Mouse (Mus musculus) heart, embryonic 14.5 days (tissue): ENCODE measurements around the gene Itpr2. TPM values are rescaled to one million over a fixed set of nuclear protein-coding genes. Genes with fewer than 3 reads are reported as not detected.

ENCODE experiments used
- ATAC-seq: fragments of 200-750 bp; cut with Nextera tagmentation; 2 replicates; pipeline ENCODE4 v1.8.0; 2017; ENCODE audit warnings: low read depth, moderate TSS enrichment; ENCODE audit not compliant: insufficient number of reproducible peaks, insufficient read depth, low FRiP score
- H3K27ac ChIP-seq, 2 experiments: fragments of 200-500 bp in 1 of 2; fragments of 300-500 bp in 1 of 2; sonication (generic) in 1 of 2; replicated peaks in 1 of 2; 2 replicates each; pipeline ENCODE4 v1.5.1; 2012 to 2014; ENCODE audit warnings: low read depth in 2 of 2, low read length in 2 of 2, control low read depth in 1 of 2, mild to moderate bottlenecking in 1 of 2, mixed read lengths in 1 of 2; ENCODE audit not compliant: control insufficient read depth in 1 of 2, insufficient read depth in 1 of 2
- H3K27me3 ChIP-seq: fragments of 300-500 bp; sonication (generic); 2 replicates; pipeline ENCODE4 v1.6.1; 2014; ENCODE audit warnings: mild to moderate bottlenecking, low read length, control low read depth; ENCODE audit not compliant: control insufficient read depth, insufficient read depth
- H3K36me3 ChIP-seq: fragments of 300-500 bp; sonication (generic); 2 replicates; pipeline ENCODE4 v1.6.1; 2014; ENCODE audit warnings: mild to moderate bottlenecking, control low read depth, low read length, mixed read lengths; ENCODE audit not compliant: control insufficient read depth, insufficient read depth
- H3K4me1 ChIP-seq, 2 experiments: fragments of 200-500 bp in 1 of 2; fragments of 300-500 bp in 1 of 2; sonication (generic) in 1 of 2; 2 replicates each; pipeline ENCODE4 v1.6.1; 2012 to 2014; ENCODE audit warnings: low read length in 2 of 2, control low read depth in 1 of 2, mixed read lengths in 1 of 2; ENCODE audit not compliant: control insufficient read depth in 2 of 2, insufficient read depth in 2 of 2
- H3K4me2 ChIP-seq: fragments of 300-500 bp; sonication (generic); 2 replicates; pipeline ENCODE4 v1.6.1; 2014; ENCODE audit warnings: mild to moderate bottlenecking, low read length
- H3K4me3 ChIP-seq, 2 experiments: fragments of 200-500 bp in 1 of 2; fragments of 300-500 bp in 1 of 2; sonication (generic) in 1 of 2; 2 replicates each; pipeline ENCODE4 v1.5.1; 2012 to 2014; ENCODE audit warnings: low read length in 2 of 2, mild to moderate bottlenecking in 2 of 2, control low read depth in 1 of 2, low read depth in 1 of 2, moderate library complexity in 1 of 2; ENCODE audit not compliant: control insufficient read depth in 1 of 2, insufficient read depth in 1 of 2
- H3K9ac ChIP-seq: fragments of 300-500 bp; sonication (generic); 2 replicates; pipeline ENCODE4 v1.6.1; 2014; ENCODE audit warnings: mild to moderate bottlenecking, low read length
- H3K9me3 ChIP-seq: fragments of 300-500 bp; sonication (generic); 2 replicates; pipeline ENCODE4 v1.6.1; 2016; ENCODE audit warnings: low read length, control low read depth; ENCODE audit not compliant: control insufficient read depth
- WGBS: fragments of 180-500 bp; shearing (Covaris S2); extraction: QIAGEN DNeasy Blood & Tissue Kit; methylation state at CpG from one replicate; pipeline ENCODE4 v1.1.7; 2014; 5-methylcytosine and 5-hydroxymethylcytosine counted together
- polyA plus RNA-seq: library from polyadenylated mRNA; unstranded; fragments of >200 nt; fragmentation: Nextera tagmentation; extraction: Ambion mirVana; gene quantifications from 2 replicates; pipeline ENCODE4 v1.2.1, GENCODE M21; 2014

Gene Itpr2
- polyA plus RNA-seq, 1 experiment from 2014 or later: 43.4 TPM

DNA sequence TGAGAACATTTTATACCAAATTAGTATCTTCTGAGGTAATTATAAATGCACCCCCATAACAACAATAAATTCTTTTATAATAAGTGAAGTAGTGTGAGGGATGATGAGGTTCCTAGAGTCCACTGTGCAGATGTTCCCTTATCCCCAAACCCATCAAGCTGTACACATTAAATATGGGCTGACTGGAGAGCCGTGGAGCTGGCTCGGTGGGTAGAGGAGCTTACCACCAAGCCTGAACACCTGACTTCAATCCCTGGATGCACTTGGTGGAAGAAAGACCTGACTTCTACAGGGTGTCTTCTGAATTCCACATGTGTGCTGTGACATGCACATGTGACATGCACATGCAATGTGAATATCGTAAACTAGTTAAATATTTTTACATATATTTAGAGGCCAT, 260.7 kb downstream of the Itpr2 start:
- Histone ChIP-seq H3K4me1 (no peaks in the 10 kb centered on the region), H3K4me2 (no peak overlapping the region), H3K27me3 (no peaks in the 10 kb centered on the region), H3K27ac (no peak overlapping the region), H3K9me3 (peaks cover 10% of the 10 kb centered on the region; the same call in 1 of the 2 replicates), H3K36me3 (peaks cover 42% of the 10 kb centered on the region), H3K9ac (no peak overlapping the region), H3K4me3 (no peak overlapping the region)
- 93% methylated on average over 3 of the region's 3 CpGs for WGBS
- ATAC-seq: no peak

DNA sequence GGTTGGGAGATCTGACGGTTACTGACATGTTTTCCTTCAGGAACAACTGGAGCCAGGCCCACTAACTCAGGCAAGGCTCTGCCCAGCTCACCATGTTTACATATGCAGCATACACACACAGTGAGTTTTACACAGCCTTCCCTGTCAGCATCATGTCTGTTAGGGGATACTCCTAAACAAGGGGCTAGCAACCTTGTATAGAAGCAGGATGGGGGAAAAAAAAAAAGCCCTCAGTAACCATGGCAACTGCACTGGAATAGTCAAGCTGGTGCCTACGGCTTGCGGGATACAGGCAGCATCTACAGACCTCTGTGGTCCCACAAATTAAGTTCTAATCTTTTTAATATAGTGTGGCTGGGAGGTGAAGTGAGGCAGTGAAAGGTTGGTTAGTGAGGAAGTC, 266.9 kb downstream of the Itpr2 start:
- H3K36me3 ChIP-seq: peaks cover 71% of the 10 kb centered on the region

DNA sequence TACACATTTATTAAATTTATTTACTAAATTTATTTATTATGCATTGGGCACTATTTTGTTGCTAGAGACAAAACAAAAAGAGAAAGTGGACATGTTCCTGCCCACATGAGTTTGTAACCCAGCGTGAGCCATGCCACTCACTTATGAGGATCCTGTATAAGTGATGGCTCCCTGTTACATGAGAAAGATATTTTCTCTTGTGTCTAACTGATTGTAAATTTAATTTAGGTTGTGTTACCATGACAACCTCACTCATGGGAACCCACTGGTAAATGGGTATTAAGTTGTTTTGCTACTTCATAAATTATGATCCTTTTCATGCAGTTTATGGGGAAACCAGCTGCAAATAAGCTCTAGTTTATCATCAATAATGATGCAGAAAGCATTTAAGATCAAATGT, 267.6 kb downstream of the Itpr2 start:
- peaks cover 67% of the 10 kb centered on the region for H3K36me3 ChIP-seq
- 91% methylated on average over 1 of the region's 1 CpGs for WGBS
- no peak for ATAC-seq

More for the DNA sequence above, 266.9 kb downstream of the Itpr2 start:
- Histone ChIP-seq H3K9me3 (0 out of 2 replicates have a peak, but pooled peaks cover 6% of the 10 kb centered on the region), H3K27me3 (no peaks in the 10 kb centered on the region), H3K27ac (no peak overlapping the region), H3K9ac (no peak overlapping the region), H3K4me1 (no peaks in the 10 kb centered on the region), H3K4me2 (no peak overlapping the region), H3K4me3 (no peak overlapping the region)
- 78% methylated on average over 3 of the region's 3 CpGs for WGBS
- no peak for ATAC-seq

DNA sequence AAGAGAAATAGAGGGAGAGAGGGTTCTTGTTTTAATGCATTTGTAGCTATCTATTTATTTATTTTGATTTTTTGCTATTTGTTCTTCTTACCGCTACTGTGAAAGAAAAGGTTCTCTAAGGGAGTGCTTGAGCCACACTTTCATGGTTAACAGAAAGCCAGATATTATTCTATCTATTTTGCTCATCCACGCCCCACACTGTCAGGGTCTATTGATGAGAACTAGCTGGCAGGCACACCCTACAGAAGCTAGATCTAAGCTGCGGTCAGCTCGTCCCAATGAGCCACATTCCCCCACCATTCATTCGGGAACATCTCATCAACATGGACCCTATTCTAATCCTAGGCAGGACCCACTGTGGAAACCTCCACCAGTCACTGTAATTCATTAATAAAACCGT, 271.1 kb downstream of the Itpr2 start:
- no peak for ATAC-seq
- Histone ChIP-seq H3K9me3 (no peaks in the 10 kb centered on the region), H3K4me2 (no peak overlapping the region), H3K9ac (no peak overlapping the region), H3K36me3 (peaks cover 68% of the 10 kb centered on the region), H3K27me3 (no peaks in the 10 kb centered on the region), H3K4me1 (no peaks in the 10 kb centered on the region), H3K27ac (no peak overlapping the region), H3K4me3 (no peak overlapping the region)
- 86% methylated on average over 6 of the region's 6 CpGs for WGBS

More for the DNA sequence above, 267.6 kb downstream of the Itpr2 start:
- Histone ChIP-seq H3K27me3 (no peaks in the 10 kb centered on the region), H3K27ac (no peak overlapping the region), H3K4me3 (no peak overlapping the region), H3K9me3 (0 out of 2 replicates have a peak, but pooled peaks cover 6% of the 10 kb centered on the region), H3K4me1 (no peaks in the 10 kb centered on the region), H3K4me2 (no peak overlapping the region), H3K9ac (no peak overlapping the region)

DNA sequence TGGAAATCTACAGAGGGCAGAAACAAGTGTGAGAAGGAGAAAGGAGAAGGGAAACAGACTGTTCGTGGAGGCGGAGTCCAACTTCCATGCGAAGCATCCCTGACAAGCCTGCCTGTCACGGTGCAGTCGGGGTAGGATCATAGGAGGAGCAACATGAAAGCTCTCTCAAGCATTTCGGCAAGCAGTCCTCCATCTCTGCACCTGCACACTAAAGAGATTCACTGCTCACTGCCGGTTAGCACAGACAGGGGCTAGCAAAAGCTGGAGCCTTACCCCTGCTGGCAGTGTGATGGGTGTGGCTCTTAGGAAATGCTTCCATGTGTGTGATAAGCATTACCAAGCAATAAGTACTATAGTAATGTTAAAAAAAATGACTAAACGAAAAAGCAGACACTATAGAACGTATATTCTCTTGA, 271.6 kb downstream of the Itpr2 start:
- no peak overlapping the region for H3K9ac ChIP-seq
- WGBS: 60% methylated on average over 9 of the region's 9 CpGs
- ATAC-seq: no peak
- no peaks in the 10 kb centered on the region for H3K4me1 ChIP-seq
- no peaks in the 10 kb centered on the region for H3K9me3 ChIP-seq
- no peak overlapping the region for H3K4me2 ChIP-seq
- H3K27me3 ChIP-seq: no peaks in the 10 kb centered on the region
- H3K4me3 ChIP-seq: no peak overlapping the region
- H3K36me3 ChIP-seq: peaks cover 71% of the 10 kb centered on the region
- no peak overlapping the region for H3K27ac ChIP-seq

DNA sequence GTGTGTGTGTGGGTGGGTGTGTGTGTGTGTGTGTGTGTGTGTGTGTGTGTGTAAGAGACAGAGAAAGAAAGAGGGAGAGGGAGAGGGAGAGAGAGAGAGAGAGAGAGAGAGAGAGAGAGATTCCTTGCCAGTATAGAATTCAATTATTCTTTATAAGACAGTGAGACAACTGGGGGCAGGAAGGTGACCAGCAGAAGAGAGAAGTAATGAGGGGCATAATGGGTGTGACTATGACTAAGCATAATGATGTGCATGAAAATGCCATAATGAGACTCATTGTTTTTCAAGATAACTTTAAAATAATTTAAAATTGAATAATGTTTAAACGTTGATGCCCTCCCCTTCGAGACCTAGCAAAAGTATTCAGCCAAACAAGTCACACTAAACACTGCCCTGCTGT, 272.1 kb downstream of the Itpr2 start:
- Histone ChIP-seq H3K9ac (no peak overlapping the region), H3K4me2 (no peak overlapping the region), H3K27ac (no peak overlapping the region), H3K4me3 (no peak overlapping the region), H3K9me3 (no peaks in the 10 kb centered on the region), H3K4me1 (no peaks in the 10 kb centered on the region), H3K27me3 (no peaks in the 10 kb centered on the region), H3K36me3 (peaks cover 70% of the 10 kb centered on the region)
- 83% methylated on average over 2 of the region's 2 CpGs for WGBS
- no peak for ATAC-seq

DNA sequence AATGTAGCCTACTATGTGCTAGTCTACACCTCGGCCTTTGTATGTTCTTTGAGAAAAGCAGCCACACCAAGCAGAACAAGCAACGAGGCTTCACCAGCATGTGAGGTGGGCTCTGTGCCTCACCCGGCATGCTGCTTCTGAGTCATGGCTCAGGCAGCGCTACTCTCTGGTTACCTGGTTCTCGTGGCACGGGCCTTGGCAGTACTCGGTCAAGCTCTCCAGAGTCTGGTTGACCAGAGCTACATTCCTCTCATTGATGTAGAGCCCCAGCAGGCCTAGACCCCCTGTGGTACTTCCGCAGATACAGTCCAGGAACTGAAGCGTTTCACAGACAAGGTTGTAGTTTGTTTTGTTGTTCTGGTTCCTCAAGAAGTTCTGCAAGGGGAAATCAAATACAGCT, 272.5 kb downstream of the Itpr2 start:
- 70% methylated on average over 9 of the region's 9 CpGs for WGBS

DNA sequence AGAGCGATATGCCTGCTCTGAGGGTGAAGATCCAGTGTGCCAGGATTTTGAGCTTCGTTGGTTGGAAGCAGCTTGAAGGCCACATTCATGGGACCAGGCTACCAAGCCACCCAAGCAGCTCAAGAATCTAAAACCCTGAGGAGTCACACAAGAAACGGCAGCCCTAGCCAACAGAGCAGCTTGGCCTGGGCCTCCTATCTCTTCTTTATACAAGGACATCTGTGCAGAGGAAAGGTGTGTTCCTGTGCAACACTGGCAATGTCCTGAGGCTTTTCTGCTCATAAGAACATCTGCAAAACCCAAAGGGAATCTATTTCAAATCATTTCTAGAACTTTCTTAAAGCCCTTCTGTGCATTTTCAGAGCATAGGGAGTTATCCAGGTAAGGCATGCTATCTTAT, 274.0 kb downstream of the Itpr2 start:
- H3K4me1 ChIP-seq: no peaks in the 10 kb centered on the region
- H3K36me3 ChIP-seq: peaks cover 69% of the 10 kb centered on the region
- H3K9me3 ChIP-seq: no peaks in the 10 kb centered on the region
- H3K9ac ChIP-seq: no peak overlapping the region
- no peaks in the 10 kb centered on the region for H3K27me3 ChIP-seq
- no peak overlapping the region for H3K27ac ChIP-seq
- no peak for ATAC-seq
- WGBS: 79% methylated on average over 3 of the region's 3 CpGs
- no peak overlapping the region for H3K4me3 ChIP-seq
- no peak overlapping the region for H3K4me2 ChIP-seq

More for the DNA sequence above, 272.5 kb downstream of the Itpr2 start:
- Histone ChIP-seq H3K4me2 (no peak overlapping the region), H3K9ac (no peak overlapping the region), H3K36me3 (peaks cover 71% of the 10 kb centered on the region), H3K27ac (no peak overlapping the region), H3K4me1 (no peaks in the 10 kb centered on the region), H3K9me3 (no peaks in the 10 kb centered on the region), H3K4me3 (no peak overlapping the region), H3K27me3 (no peaks in the 10 kb centered on the region)
- ATAC-seq: no peak
